Mouse (Mus musculus) MEL-GATA-1-ER (cell line): ENCODE data around the gene Sgk1.

Source experiments
- DNase-seq: peaks from one replicate; pipeline ENCODE4 v3.0.0-alpha.2; 2012; ENCODE audit warnings: low read depth; ENCODE audit errors: extremely low read depth

Sgk1 gene

DNA sequence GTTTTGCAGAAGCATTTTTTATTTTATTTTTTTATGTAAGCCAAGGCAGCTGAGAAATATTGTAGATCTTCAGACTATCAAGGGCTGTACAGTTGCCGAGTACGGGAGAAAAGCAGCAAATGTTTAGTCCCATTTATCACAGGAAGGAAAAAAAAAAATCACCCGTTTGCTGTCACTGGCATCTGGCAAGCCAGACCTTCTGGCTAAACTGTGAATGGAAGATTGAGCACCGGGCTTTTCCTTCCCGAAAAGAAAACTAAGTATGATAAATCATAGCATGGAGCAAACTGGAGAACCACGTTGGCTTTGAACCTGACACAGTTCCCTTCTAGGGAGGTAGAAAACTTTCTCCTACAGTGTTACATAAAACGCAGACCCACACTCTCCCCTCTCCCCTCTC lies 81.0 kb downstream of the Sgk1 start:
- DNase-seq = no peak

DNA sequence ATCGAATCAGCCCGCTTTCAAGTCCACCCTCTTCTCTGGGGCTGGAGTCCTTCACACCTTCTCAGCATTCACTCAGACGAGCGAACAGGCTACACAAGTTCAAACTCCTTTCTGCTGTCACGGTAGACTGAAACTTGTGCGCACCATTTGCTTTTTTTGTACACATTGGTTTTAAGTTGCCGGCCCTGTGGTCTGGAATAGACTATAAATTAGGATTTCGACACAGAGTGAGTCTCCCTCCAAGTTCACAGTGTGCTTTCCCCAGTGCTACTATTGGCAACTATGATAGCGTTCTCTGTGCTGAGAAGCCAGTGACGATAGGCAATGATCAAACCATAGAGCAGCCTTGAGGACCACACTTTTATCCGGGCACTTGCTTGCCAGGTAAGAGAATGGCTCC lies 91.7 kb downstream of the Sgk1 start:
- DNase-seq = no peak

GRCm38 (mm10) chr10:21974801-21975200 lies 92.8 kb downstream of the Sgk1 start:
- DNase-seq = no peak

GRCm38 (mm10) chr10:21975384-21975783 lies 93.4 kb downstream of the Sgk1 start:
- DNase-seq = no peak

- DNase-seq = no peak
Measured at GRCm38 (mm10) chr10:21976253-21976652, 94.3 kb downstream of the Sgk1 start.

DNA sequence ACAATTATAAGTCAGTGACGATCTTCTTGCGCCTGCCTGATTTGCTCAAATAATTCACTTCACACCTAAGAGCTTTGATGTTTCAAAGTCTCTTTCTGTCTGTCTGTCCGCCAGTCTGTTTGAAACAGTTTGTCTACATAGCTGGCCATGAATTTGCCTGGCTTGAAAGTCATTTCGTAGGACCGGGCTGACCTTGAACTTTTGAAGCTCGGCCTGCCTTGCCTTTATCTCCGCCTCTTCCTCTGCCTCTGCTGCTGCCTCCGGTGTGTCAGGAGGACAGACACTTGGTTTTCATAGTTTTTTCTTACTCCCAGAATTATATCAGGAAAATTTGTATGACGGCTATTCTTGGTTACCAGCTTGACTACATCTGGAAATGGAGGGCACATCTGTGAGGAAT lies 96.4 kb downstream of the Sgk1 start:
- no peak for DNase-seq

DNA sequence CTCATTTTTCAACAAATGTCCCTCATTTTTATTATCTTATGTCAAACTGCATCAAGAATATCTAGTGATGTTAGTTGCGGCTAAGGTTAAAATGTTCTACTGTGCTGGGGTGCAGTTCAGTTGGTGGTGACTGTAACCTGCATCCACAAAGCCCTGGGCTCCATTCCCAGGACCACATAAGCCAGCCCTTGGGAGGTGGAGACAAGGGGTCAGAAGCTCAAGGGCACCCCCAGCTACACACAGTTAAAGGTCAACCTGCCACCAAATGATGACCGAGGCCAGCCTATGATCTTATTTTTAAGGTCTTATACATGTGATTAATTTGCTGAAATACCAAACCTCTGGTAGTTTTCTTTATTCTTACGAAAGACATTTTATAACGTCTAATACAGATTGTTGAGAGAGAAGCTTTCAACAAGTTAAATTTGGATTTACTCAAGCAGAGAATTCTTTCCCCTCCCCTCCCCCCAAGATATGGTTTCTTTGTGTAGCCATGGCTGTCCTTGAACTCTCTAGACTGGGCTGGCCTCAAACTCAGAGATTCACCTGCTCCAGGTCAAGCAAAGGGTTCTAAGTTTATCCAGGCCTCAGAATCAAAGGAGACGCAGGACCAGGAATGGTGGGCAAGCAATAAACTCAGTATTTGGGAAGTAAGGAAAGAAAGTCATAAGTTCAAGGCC lies 97.4 kb downstream of the Sgk1 start:
- DNase-seq = no peak

DNA sequence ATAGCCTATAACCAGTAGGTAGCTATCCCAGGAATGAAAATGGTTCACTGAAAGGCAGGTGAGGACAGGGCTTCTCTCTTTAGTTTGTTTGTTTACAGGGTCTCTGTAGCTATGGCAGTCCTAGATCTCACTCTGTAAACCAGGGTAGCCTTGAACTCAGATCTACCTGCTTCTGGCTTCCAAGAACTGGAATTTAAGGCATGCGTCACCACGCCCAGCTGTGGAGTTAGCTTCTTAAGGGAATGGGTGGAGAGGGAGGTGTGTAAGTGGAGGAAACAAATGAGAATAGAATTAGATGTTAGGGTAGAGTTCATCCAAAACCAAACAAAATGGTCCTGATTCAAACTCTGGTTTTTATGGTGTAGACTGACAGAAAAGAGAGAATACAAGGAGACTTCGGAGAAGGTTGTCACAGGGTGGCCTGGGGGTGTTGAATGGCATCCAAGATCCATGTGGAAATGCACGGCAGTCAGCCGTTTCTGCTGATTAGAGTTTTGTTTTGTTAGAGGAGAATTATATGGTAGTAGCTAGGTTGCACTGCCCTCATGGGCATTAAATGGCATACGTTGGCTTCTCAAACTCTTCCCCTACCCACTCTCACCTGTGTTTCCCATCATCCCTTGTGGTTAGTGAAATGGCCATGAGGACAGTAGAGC lies 98.9 kb downstream of the Sgk1 start:
- DNase-seq = no peak

DNA sequence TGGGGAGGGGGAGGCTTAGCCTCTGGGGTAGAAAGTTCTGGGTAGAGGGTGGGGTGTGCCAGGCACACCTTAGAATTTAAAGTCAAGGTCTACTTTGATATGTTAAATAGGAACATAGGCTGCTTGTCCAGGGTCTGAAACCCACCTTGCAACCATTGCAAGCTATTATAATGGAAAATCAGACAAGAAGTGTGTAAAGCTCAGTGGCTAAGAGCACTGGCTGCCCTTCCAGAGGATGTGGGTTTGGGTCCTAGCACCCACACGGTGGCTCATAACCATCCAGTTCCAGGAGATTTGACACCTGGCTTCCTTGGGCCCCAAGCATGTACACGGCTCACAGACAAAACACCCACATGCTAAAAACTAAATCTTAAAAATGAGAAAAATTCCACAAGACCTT lies 100.3 kb downstream of the Sgk1 start:
- DNase-seq = no peak

GRCm38 (mm10) chr10:21988489-21988888 lies 106.5 kb downstream of the Sgk1 start:
- DNase-seq = no peak

GRCm38 (mm10) chr10:21991351-21991840 lies 109.4 kb downstream of the Sgk1 start:
- DNase-seq = no peak

GRCm38 (mm10) chr10:21991986-21992833 lies 110.2 kb downstream of the Sgk1 start:
- DNase-seq = no peak

- peak; percentile 29 for DNase-seq
Measured at GRCm38 (mm10) chr10:21992834-21993514, 111.0 kb downstream of the Sgk1 start.

DNA sequence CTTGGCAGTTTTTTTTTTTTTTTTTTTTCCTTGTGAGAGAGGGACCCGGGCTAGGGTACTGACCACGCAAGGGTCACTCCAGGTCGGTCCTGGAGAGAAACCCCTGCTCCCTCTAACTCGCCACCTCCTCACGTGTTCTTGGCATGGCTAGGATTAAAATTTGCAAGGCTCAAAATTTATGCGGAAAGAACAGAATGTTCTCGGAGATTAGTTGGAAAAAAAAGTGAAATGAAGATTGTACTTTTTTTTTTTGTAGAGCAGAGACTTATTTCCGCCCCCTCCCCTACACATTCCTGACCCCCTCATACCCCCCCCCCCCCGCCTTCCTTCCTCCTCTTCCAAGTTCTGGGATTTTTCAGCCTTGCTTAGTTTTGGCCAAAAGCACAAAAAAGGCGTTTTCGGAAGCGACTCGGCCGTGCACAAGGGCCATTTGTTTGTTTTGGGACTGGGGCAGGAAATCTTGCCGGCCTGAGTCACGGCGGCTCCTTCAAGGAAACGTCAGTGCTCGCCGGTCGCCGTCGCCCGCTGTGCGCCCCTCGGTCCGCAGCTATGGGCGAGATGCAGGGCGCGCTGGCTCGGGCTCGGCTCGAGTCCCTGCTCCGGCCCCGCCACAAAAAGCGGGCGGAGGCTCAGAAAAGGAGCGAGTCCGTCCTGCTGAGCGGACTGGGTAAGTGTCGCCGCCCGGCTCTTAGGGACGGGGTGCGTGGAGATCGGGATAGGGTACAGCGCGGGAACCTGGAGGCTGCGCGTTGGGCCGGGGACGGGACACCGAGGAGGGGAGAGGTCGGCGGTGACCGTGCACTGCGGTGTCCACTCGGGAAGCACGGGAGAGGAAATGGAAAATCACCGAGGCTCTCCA lies 111.8 kb downstream of the Sgk1 start:
- DNase-seq = no peak

DNA sequence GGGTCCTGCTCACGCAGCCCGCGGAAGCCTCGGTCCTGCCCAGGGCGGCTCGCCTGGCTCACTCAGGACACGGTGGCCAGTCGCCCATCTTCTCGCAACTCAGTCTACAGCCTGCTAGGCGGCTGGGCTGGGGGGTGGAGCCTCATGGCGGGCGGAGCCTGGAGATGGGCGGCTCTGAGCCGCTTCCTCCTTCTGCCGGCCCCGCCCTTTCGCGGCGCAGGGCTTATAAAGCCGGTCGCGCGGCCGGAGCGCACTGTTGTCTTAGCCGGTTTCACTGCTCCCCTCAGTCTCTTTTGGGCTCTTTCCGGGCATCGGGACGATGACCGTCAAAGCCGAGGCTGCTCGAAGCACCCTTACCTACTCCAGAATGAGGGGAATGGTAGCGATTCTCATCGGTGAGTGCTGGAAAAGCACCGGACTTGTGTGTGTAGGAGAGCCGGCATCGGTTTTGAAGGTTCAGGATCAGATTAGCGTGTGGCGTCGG lies 112.5 kb downstream of the Sgk1 start:
- DNase-seq = peak; percentile 64

DNA sequence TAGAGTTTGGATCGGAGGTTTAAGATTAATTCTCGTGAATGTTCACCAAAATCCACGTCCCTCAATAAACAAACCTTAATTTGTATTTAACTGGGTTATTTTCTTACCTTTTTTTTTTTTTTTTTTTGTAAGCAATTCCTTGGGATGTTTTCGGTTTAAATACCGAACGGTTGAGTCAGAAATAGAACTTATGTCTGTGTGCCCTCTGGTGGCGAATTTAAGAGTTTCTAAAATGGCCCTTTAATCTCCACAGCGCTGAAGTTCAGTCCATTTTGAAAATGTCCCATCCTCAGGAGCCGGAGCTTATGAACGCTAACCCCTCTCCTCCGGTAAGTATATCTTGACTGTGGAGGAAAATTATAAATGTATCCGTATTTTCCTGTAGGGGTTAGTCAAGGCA lies 113.2 kb downstream of the Sgk1 start:
- DNase-seq = peak; percentile 70

GRCm38 (mm10) chr10:21995661-21996308 lies 113.8 kb downstream of the Sgk1 start:
- peak; percentile 55 for DNase-seq

GRCm38 (mm10) chr10:21996660-21997447 lies 114.9 kb downstream of the Sgk1 start:
- DNase-seq = no peak

GRCm38 (mm10) chr10:21997550-21998204 lies 115.7 kb downstream of the Sgk1 start:
- no peak for DNase-seq
